Mouse (Mus musculus) spleen, adult 2 months (tissue): ENCODE data around the gene Efcab5. TPM values are rescaled to one million over a fixed set of nuclear protein-coding genes. Genes with fewer than 3 reads are reported as not detected.

Experiments used
- DNase-seq, 2 experiments: peaks; one replicate each; pipeline versions ENCODE4 v3.0.0 to v3.0.0-alpha.2; 2012 to 2021; ENCODE audit warnings: low spot score in 2 of 2, low read depth in 1 of 2
- H3K27ac ChIP-seq: fragments of 200-500 bp; 2 replicates; pipeline ENCODE4 v1.5.1; 2012; ENCODE audit warnings: low read length, inconsistent platforms; ENCODE audit not compliant: insufficient read depth
- H3K27me3 ChIP-seq: fragments of 200-500 bp; 2 replicates; pipeline ENCODE4 v1.6.1; 2012; ENCODE audit warnings: mild to moderate bottlenecking, moderate library complexity, low read length, inconsistent platforms; ENCODE audit not compliant: control insufficient read depth, insufficient read depth
- H3K36me3 ChIP-seq: fragments of 200-500 bp; 2 replicates; pipeline ENCODE4 v1.6.1; 2012; ENCODE audit warnings: mild to moderate bottlenecking, low read length, inconsistent platforms; ENCODE audit not compliant: control insufficient read depth, insufficient read depth
- H3K4me1 ChIP-seq: fragments of 200-500 bp; 2 replicates; pipeline ENCODE4 v1.6.1; 2011; ENCODE audit warnings: inconsistent platforms; ENCODE audit not compliant: control insufficient read depth, insufficient read depth, insufficient read length
- H3K4me3 ChIP-seq: fragments of 200-500 bp; 2 replicates; pipeline ENCODE4 v1.5.1; 2011; ENCODE audit warnings: mild to moderate bottlenecking, inconsistent platforms; ENCODE audit not compliant: insufficient read depth, insufficient read length; ENCODE audit errors: extremely low read depth
- CTCF ChIP-seq: fragments of 200-500 bp; IDR thresholded peaks from 2 replicates; pipeline ENCODE4 v1.5.1; 2011; ENCODE audit warnings: mild to moderate bottlenecking, inconsistent platforms; ENCODE audit not compliant: insufficient read depth, insufficient read length, insufficient replicate concordance; ENCODE audit errors: extremely low read depth
- POLR2A ChIP-seq: fragments of 200-500 bp; IDR thresholded peaks from 2 replicates; pipeline ENCODE4 v1.6.1; 2011; ENCODE audit warnings: low read depth, low read length, inconsistent platforms
- WGBS: fragments of 180-500 bp; shearing (Covaris S2); methylation state at CpG from one replicate; pipeline ENCODE4 v1.1.7; 2018; 5-methylcytosine and 5-hydroxymethylcytosine counted together
- polyA plus RNA-seq: library from polyadenylated mRNA; depleted of rRNA; stranded (reverse); fragments of >200 nt; gene quantifications from 2 replicates; pipeline ENCODE4 v1.2.3, GENCODE M21; 2012

Gene Efcab5
- polyA plus RNA-seq, 1 experiment = 0.14 TPM

GRCm38 (mm10) chr11:77194762-77195161 is 6.0 kb upstream of the Efcab5 start:
- DNase-seq = no peak
- WGBS = 87% methylated on average over 1 of the region's 1 CpGs
- H3K4me1 ChIP-seq = peaks cover 7% of the 10 kb centered on the region; the same call in 1 of the 2 replicates
- TF ChIP-seq CTCF (no peak), POLR2A (no peak)
- no peaks in the 10 kb centered on the region for H3K27me3 ChIP-seq
- no peak overlapping the region for H3K4me3 ChIP-seq
- no peaks in the 10 kb centered on the region for H3K36me3 ChIP-seq
- H3K27ac ChIP-seq = no peak overlapping the region

DNA sequence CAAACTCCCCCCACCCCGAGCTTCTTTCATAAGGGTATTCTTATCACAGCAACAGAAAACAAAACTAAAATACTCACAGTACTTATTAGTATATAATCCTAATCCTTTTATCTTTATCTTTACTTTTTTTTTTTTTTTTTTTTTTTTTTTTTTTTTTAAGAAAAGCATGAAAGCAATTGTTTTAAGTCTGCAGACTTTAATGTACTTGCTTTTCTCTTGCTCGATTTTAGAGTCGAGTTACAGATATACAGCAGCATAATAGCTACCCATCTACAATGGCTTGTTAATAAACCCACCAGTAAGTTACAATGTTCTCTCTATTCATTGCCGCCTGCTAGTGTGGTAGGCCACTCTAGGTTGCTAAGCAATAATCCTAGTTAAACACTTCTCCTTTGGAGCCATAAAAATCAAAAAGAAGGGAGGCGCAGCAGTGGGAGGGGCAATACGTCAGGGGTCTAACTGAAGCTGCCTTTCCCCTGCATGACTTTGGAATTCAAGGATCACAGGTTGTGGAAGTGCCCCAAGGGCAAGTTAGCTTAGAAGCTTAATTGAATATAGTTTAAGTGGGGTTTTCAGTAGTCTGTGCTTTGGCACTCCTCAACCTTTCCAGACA is 5.3 kb upstream of the Efcab5 start:
- Histone ChIP-seq H3K27me3 (no peaks in the 10 kb centered on the region), H3K4me1 (peaks cover 7% of the 10 kb centered on the region; the same call in 1 of the 2 replicates), H3K4me3 (no peak overlapping the region), H3K36me3 (no peaks in the 10 kb centered on the region), H3K27ac (no peak overlapping the region)
- no peak for DNase-seq
- TF ChIP-seq CTCF = no peak
- 88% methylated on average over 6 of the region's 6 CpGs for WGBS

DNA sequence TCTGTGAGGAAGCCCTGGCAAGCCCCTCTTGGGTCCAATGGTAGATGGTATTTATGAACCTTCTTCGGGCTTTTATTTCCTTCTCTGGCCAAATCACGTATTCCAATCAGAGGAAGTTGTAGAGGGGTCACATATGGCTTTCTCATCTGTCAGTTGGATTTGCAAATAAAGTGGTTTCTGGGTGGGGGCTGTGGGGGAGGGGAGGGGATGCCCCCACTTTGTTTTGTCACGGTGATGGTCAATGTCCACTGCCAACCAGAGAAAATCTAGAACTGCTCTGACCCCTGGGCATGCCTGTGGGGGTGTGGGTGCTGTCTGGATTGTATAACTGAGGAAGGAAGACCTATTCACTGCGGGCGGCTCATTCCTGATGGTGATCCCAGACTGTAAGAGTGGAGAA is 4.6 kb upstream of the Efcab5 start:
- H3K27ac ChIP-seq = no peak overlapping the region

GRCm38 (mm10) chr11:77184926-77185325 is 3.8 kb downstream of the Efcab5 start:
- 18% methylated on average over 2 of the region's 2 CpGs for WGBS
- no peaks in the 10 kb centered on the region for H3K4me1 ChIP-seq
- no peak for DNase-seq
- no peaks in the 10 kb centered on the region for H3K27me3 ChIP-seq
- TF ChIP-seq POLR2A (no peak), CTCF (no peak)
- H3K4me3 ChIP-seq = no peak overlapping the region
- H3K36me3 ChIP-seq = no peaks in the 10 kb centered on the region
- H3K27ac ChIP-seq = no peak overlapping the region

More for the DNA sequence above, 4.6 kb upstream of the Efcab5 start:
- H3K27me3 ChIP-seq = no peaks in the 10 kb centered on the region
- H3K4me1 ChIP-seq = peaks cover 7% of the 10 kb centered on the region; the same call in 1 of the 2 replicates
- DNase-seq = no peak
- no peak for TF ChIP-seq POLR2A
- no peak for TF ChIP-seq CTCF
- H3K36me3 ChIP-seq = no peaks in the 10 kb centered on the region
- no peak overlapping the region for H3K4me3 ChIP-seq
- WGBS = 67% methylated on average over 5 of the region's 5 CpGs

DNA sequence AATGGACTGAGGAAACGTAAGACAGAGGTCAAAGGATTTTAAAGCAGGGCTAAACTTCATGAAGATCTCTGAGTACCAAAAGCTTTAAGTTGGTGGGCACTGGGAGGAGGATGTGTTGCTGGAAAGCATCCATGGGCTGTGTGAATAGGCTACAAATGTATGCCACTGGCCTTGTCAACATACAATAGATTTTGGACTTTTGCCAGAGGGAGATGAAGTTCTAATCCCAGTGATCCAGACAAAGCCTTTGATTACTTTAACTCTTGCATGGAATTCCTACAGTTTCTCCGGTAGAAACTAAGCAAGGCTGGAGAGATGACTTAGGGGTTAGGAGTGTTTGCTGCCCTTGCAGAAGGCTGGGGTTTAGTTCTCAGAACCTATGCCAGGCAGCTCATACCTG is 6.2 kb downstream of the Efcab5 start:
- Histone ChIP-seq H3K4me1 (no peaks in the 10 kb centered on the region), H3K27me3 (no peaks in the 10 kb centered on the region), H3K27ac (no peak overlapping the region), H3K36me3 (no peaks in the 10 kb centered on the region), H3K4me3 (no peak overlapping the region)
- WGBS = 84% methylated on average over 2 of the region's 2 CpGs
- no peak for DNase-seq
- TF ChIP-seq POLR2A (no peak), CTCF (no peak)

DNA sequence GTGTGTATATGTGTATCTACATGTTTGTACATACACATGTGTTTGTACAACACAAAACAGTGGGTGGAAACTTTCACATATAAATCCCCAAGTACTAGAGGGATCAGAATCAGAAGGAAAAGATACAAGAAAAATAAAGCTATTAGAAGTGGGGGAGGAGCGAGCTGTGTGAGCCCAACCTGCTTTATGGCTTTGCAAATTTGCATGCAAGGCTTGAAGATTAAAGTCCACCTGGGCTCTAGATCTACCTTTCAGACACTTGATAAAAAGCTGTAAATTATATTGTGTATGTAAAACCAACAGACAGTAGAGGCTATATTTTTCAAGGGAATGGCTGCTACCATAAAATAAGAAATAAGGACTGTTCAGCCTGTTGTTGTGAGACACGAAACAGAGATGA is 6.7 kb downstream of the Efcab5 start:
- DNase-seq = no peak
- Histone ChIP-seq H3K4me3 (no peak overlapping the region), H3K27me3 (no peaks in the 10 kb centered on the region), H3K4me1 (no peaks in the 10 kb centered on the region), H3K27ac (no peak overlapping the region), H3K36me3 (no peaks in the 10 kb centered on the region)
- 88% methylated on average over 2 of the region's 2 CpGs for WGBS
- TF ChIP-seq POLR2A (no peak), CTCF (no peak)

DNA sequence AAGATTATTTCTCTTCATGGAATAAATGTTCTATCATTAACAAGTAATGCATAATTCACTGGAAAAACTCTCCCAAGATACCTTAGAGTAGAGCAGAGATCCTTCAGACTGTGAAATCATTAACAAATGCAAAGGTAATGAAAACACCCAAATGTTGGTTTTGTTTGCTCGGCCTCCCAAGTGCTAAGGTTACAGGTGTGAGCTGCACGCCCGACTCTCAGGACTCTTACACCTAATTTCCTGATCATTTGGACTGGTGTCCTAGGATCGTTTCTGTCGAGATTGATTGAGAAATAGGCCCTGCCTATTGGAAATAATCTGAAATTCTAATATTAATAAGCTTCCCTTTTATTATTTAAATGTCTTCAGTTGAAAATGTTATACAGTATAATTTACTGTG is 7.2 kb downstream of the Efcab5 start:
- TF ChIP-seq CTCF (no peak), POLR2A (no peak)
- Histone ChIP-seq H3K27me3 (no peaks in the 10 kb centered on the region), H3K4me1 (no peaks in the 10 kb centered on the region), H3K36me3 (no peaks in the 10 kb centered on the region), H3K4me3 (no peak overlapping the region), H3K27ac (no peak overlapping the region)
- no peak for DNase-seq
- 86% methylated on average over 5 of the region's 5 CpGs for WGBS
